Mouse (Mus musculus): Measurements from ENCODE around the gene Sh3bgrl2. TPM values are rescaled to one million over a fixed set of nuclear protein-coding genes. Genes with fewer than 3 reads are reported as not detected.

Sh3bgrl2 gene
- total and polyA plus RNA-seq, 3 experiments, result 2.6 to 10.1 (median 3.7) TPM

DNA sequence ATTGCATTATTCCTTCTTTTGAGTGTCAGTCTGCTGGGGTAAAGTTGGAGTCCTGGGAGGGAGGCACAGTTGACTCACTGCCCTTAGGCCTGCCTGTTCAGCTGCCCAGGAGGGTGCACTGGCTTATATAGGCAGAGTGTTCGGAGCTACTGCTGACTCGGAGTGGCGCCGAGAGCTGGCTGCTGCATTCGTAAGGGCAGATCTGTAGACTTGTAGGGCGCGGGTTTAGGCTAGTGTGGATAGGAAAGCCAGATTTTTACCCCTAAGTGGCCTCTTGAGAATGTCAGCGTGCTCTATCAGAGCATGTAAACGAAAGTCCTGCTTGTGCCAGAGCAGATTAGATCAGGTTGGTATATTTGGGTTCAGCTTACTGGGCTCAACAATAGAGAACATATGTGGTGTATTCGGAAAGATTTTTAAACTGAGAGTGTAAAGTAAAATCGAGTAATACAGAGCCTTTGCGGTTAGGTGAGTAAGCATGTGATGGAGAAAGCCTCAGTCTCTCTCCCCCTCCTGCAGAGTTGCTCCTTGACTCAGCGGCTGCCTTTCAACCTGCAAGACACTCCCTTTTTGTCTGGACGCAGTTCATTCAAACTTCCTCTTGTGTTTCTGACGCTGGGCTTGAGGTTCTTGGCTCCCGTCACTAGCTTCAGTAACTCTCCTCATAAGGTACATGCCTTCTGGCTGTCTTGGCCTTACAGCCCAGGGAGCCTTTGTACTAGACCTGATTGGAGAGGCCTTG is 15.9 kb downstream of the Sh3bgrl2 start:
- no peak overlapping the region for H3K27ac ChIP-seq
- H3K79me2 ChIP-seq (replicated peaks; ENCODE audit: control insufficient read depth, insufficient read depth, low read length), result no peaks in the 10 kb centered on the region
- H3K36me3 ChIP-seq (ENCODE audit: control insufficient read depth, insufficient read depth, low read length), result no peaks in the 10 kb centered on the region
- no peak for TF ChIP-seq CTCF (IDR thresholded peaks at IDR 0.05)
- TF ChIP-seq EP300 (IDR thresholded peaks at IDR 0.05; ENCODE audit: insufficient read depth, low read depth, low read length), result no peak
- no peak for TF ChIP-seq POLR2A (IDR thresholded peaks at IDR 0.05; ENCODE audit: insufficient read depth, low read depth, low read length)
- H3K4me3 ChIP-seq, result no peak overlapping the region
- 47% methylated on average over 16 of the region's 16 CpGs for WGBS
- no peak for DNase-seq
- H3K9ac ChIP-seq (ENCODE audit: low read depth, low read length), result no peak overlapping the region
- intact Hi-C loops (cut with DNase I), result loop anchor here (5.0 kb wide), 1 partner anchor 117 kb away; no protein-coding TSS in a partner anchor
- no peaks in the 10 kb centered on the region for H3K27me3 ChIP-seq (ENCODE audit: control insufficient read depth, insufficient read depth, low read length)
- peaks cover 15% of the 10 kb centered on the region for H3K4me1 ChIP-seq (ENCODE audit: control insufficient read depth, insufficient read depth, low read length)

DNA sequence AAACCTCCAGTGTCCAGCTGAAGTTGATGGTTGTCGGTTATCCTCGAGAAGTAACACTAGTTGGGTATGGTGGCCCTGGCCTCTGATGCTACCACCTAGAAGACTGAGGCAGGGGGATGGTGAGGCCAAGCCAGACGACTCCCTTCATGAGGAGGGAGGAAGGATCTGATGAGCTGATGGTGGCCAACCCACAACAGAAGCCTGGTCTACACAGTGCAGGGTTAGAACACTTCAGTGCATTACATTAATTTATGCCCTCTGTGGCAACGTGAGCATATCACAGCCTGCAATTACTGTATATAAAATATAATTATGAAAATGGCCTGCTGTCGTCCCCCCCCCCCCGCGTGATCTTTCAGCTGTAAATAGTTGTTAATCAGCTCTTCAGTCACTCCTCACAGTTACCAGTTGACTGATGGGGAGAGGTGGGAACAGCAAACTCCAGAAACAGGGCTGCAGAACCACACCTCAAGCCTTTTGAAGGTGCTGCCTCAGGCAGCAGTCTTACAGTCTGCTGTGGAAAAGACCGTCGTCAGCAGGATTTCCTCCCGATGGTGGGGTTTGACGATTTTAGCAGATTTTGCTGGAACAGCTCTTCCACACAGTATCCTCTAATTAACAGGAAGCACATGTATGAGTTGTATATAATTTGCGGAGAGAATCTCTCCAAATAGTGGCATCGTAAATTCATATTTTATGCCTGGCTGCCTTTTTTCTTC is 17.0 kb downstream of the Sh3bgrl2 start:
- Histone ChIP-seq H3K27ac (no peak overlapping the region; the same call in 1 of the 2 replicates), H3K9ac (ENCODE audit: low read depth, low read length) (no peak overlapping the region), H3K4me3 (no peak overlapping the region), H3K36me3 (ENCODE audit: control insufficient read depth, insufficient read depth, low read length) (no peaks in the 10 kb centered on the region), H3K4me1 (ENCODE audit: control insufficient read depth, insufficient read depth, low read length) (peaks cover 15% of the 10 kb centered on the region), H3K79me2 (replicated peaks; ENCODE audit: control insufficient read depth, insufficient read depth, low read length) (no peaks in the 10 kb centered on the region), H3K27me3 (ENCODE audit: control insufficient read depth, insufficient read depth, low read length) (no peaks in the 10 kb centered on the region)
- no peak for DNase-seq
- 54% methylated on average over 13 of the region's 13 CpGs for WGBS
- intact Hi-C loops (cut with DNase I), result loop anchor here (5.0 kb wide), 1 partner anchor 118 kb away; no protein-coding TSS in a partner anchor
- no peak for TF ChIP-seq POLR2A (IDR thresholded peaks at IDR 0.05; ENCODE audit: insufficient read depth, low read depth, low read length)
- 0 out of 2 replicates have a peak, but pooled peaks have one; percentile 17 for TF ChIP-seq EP300 (IDR thresholded peaks at IDR 0.05; ENCODE audit: insufficient read depth, low read depth, low read length)

DNA sequence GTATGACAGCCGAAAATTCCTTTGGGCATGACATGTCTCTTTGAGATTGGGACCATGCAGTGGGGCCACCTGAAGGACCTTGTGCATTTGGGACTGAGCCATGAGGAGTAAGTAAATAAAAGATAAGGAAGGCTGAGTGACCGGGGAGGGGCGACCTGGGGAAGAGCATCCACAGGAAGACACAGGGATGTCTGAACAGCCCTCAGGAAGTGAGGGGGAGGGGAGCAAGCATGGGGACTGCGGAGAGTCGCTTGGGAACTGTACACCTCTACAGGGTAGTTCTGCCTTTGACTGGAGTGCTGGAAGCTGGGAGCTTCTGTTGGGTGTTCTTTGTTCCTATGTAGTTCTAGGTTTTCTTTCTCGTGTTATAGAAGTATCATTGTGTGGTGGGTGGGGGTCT is 18.0 kb downstream of the Sh3bgrl2 start:
- 46% methylated on average over 6 of the region's 6 CpGs for WGBS

DNA sequence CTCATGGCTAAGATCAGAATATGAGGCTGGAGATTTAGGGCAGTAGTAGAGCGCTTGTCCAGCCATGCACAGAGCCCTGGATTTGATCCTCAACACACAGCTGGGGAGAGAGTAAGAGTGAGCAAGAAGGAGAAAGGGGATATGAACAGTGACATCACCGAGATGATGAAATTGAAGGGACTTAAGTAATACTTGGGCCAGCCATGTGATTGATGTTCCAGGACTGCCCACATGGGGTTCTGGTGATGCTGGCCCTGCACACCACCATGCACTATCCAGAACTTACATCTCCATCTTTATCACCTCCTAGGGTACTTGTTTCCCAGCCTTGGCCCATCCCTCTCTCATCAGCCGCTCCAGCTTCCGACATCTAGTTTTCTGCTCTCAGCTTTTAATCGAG is 20.0 kb downstream of the Sh3bgrl2 start:
- 97% methylated on average over 5 of the region's 5 CpGs for WGBS
- H3K27me3 ChIP-seq (ENCODE audit: control insufficient read depth, insufficient read depth, low read length), result no peaks in the 10 kb centered on the region
- no peaks in the 10 kb centered on the region for H3K79me2 ChIP-seq (replicated peaks; ENCODE audit: control insufficient read depth, insufficient read depth, low read length)
- TF ChIP-seq CTCF (IDR thresholded peaks at IDR 0.05) (no peak), POLR2A (IDR thresholded peaks at IDR 0.05; ENCODE audit: insufficient read depth, low read depth, low read length) (no peak), EP300 (IDR thresholded peaks at IDR 0.05; ENCODE audit: insufficient read depth, low read depth, low read length) (no peak)
- H3K36me3 ChIP-seq (ENCODE audit: control insufficient read depth, insufficient read depth, low read length), result no peaks in the 10 kb centered on the region
- no peak overlapping the region for H3K4me3 ChIP-seq
- no peak overlapping the region for H3K27ac ChIP-seq
- DNase-seq, result no peak
- no peak overlapping the region for H3K9ac ChIP-seq (ENCODE audit: low read depth, low read length)
- H3K4me1 ChIP-seq (ENCODE audit: control insufficient read depth, insufficient read depth, low read length), result peaks cover 12% of the 10 kb centered on the region
- intact Hi-C loops (cut with DNase I), result no loop called here

More for the DNA sequence above, 18.0 kb downstream of the Sh3bgrl2 start:
- Histone ChIP-seq H3K4me1 (ENCODE audit: control insufficient read depth, insufficient read depth, low read length) (peaks cover 12% of the 10 kb centered on the region), H3K27ac (no peak overlapping the region), H3K4me3 (no peak overlapping the region), H3K27me3 (ENCODE audit: control insufficient read depth, insufficient read depth, low read length) (no peaks in the 10 kb centered on the region), H3K36me3 (ENCODE audit: control insufficient read depth, insufficient read depth, low read length) (no peaks in the 10 kb centered on the region), H3K9ac (ENCODE audit: low read depth, low read length) (no peak overlapping the region), H3K79me2 (replicated peaks; ENCODE audit: control insufficient read depth, insufficient read depth, low read length) (no peaks in the 10 kb centered on the region)
- no peak for DNase-seq
- TF ChIP-seq POLR2A (IDR thresholded peaks at IDR 0.05; ENCODE audit: insufficient read depth, low read depth, low read length) (no peak), EP300 (IDR thresholded peaks at IDR 0.05; ENCODE audit: insufficient read depth, low read depth, low read length) (no peak), CTCF (IDR thresholded peaks at IDR 0.05) (no peak)
- intact Hi-C loops (cut with DNase I), result no loop called here

DNA sequence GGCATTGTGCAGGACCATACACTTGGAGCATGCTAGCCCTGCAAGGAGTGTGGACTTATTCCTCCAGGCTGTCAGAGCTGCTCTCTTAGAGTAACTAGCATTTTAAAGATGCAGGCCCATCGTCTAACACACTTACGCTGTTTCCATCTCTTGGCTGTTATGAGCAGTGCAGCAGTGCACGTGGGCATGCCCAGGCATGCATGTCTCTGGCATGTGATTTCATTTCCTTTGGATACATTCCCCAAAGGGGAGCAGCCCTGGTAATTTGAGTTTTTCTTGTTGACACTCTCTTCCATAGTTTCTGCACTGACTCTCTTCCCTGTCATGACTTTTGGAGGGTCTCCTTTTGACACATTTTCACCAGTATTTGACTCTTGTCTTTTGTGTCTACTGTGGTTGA is 20.8 kb downstream of the Sh3bgrl2 start:
- intact Hi-C loops (cut with DNase I), result no loop called here
- no peak for TF ChIP-seq EP300 (IDR thresholded peaks at IDR 0.05; ENCODE audit: insufficient read depth, low read depth, low read length)
- TF ChIP-seq POLR2A (IDR thresholded peaks at IDR 0.05; ENCODE audit: insufficient read depth, low read depth, low read length), result no peak
- Histone ChIP-seq H3K4me1 (ENCODE audit: control insufficient read depth, insufficient read depth, low read length) (peaks cover 12% of the 10 kb centered on the region), H3K79me2 (replicated peaks; ENCODE audit: control insufficient read depth, insufficient read depth, low read length) (no peaks in the 10 kb centered on the region), H3K27ac (no peak overlapping the region), H3K9ac (ENCODE audit: low read depth, low read length) (no peak overlapping the region), H3K4me3 (no peak overlapping the region), H3K27me3 (ENCODE audit: control insufficient read depth, insufficient read depth, low read length) (no peaks in the 10 kb centered on the region), H3K36me3 (ENCODE audit: control insufficient read depth, insufficient read depth, low read length) (no peaks in the 10 kb centered on the region)
- no peak for DNase-seq
- 57% methylated on average over 3 of the region's 3 CpGs for WGBS

DNA sequence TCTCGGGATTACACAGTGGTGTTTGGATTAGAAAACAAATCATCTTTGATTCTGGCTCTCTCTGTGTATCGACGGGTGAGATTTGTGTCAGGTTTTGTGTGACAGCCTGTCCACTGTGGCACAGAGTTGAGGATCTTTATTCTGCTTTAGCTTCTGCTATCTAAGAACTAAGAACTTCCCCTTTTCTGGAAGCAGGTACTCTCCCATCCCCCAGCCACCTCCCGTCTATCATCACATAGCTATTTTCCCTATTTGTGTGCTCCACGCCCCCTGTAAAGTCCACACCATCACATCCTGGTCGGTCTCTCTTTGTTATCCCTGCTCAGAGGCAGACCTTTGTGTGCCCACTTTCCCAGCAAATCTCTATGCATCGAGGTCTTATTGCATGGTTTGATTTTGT is 21.8 kb downstream of the Sh3bgrl2 start:
- no peaks in the 10 kb centered on the region for H3K79me2 ChIP-seq (replicated peaks; ENCODE audit: control insufficient read depth, insufficient read depth, low read length)
- WGBS, result 67% methylated on average over 7 of the region's 7 CpGs
- no peaks in the 10 kb centered on the region for H3K36me3 ChIP-seq (ENCODE audit: control insufficient read depth, insufficient read depth, low read length)
- intact Hi-C loops (cut with DNase I), result no loop called here
- no peaks in the 10 kb centered on the region for H3K27me3 ChIP-seq (ENCODE audit: control insufficient read depth, insufficient read depth, low read length)
- no peak for TF ChIP-seq CTCF (IDR thresholded peaks at IDR 0.05)
- TF ChIP-seq EP300 (IDR thresholded peaks at IDR 0.05; ENCODE audit: insufficient read depth, low read depth, low read length), result no peak
- no peak for TF ChIP-seq POLR2A (IDR thresholded peaks at IDR 0.05; ENCODE audit: insufficient read depth, low read depth, low read length)
- no peak overlapping the region for H3K27ac ChIP-seq
- no peak overlapping the region for H3K9ac ChIP-seq (ENCODE audit: low read depth, low read length)
- no peak for DNase-seq
- H3K4me1 ChIP-seq (ENCODE audit: control insufficient read depth, insufficient read depth, low read length), result peaks cover 8% of the 10 kb centered on the region
- no peak overlapping the region for H3K4me3 ChIP-seq

All from heart, adult 2 months (tissue).